Mouse (Mus musculus) hindbrain, embryonic 11.5 days (tissue): ENCODE measurements at regions not wholly inside any gene's neighbourhood (a gene's known extent, or its start where the extent isn't known, plus 50 kb on each side); places are given as distances from the start of the nearest gene placed in this dataset.
A peak's percentile ranks its signal among the peaks of the same experiment; 100 is the strongest.

ENCODE experiments used
- ATAC-seq: fragments of 200-750 bp; cut with Nextera tagmentation; 2 replicates; pipeline ENCODE4 v1.8.0; 2017; ENCODE audit warnings: mild to moderate bottlenecking, moderate TSS enrichment, moderate library complexity; ENCODE audit not compliant: low FRiP score
- DNase-seq: peaks from one replicate; pipeline ENCODE4 v3.0.0-alpha.2; 2015; ENCODE audit warnings: low spot score
- H3K27ac ChIP-seq: fragments of 300-500 bp; sonication (generic); 2 replicates; pipeline ENCODE4 v1.5.1; 2014; ENCODE audit warnings: mild to moderate bottlenecking, low read depth, low read length
- H3K27me3 ChIP-seq: fragments of 300-500 bp; sonication (generic); 2 replicates; pipeline ENCODE4 v1.6.1; 2014; ENCODE audit warnings: mild to moderate bottlenecking, low read length, moderate library complexity, mixed read lengths; ENCODE audit not compliant: control insufficient read depth, insufficient read depth
- H3K36me3 ChIP-seq: fragments of 300-500 bp; sonication (generic); 2 replicates; pipeline ENCODE4 v1.6.1; 2014; ENCODE audit warnings: mild to moderate bottlenecking, low read length, moderate library complexity, mixed read lengths; ENCODE audit not compliant: control insufficient read depth, insufficient read depth
- H3K4me1 ChIP-seq: fragments of 300-500 bp; sonication (generic); replicated peaks from 2 replicates; pipeline ENCODE4 v1.6.1; 2014; ENCODE audit warnings: low read length, mixed read lengths; ENCODE audit not compliant: control insufficient read depth, insufficient read depth
- H3K4me2 ChIP-seq: fragments of 300-500 bp; sonication (generic); replicated peaks from 2 replicates; pipeline ENCODE4 v1.6.1; 2014; ENCODE audit warnings: mild to moderate bottlenecking, low read depth, low read length
- H3K4me3 ChIP-seq: fragments of 300-500 bp; sonication (generic); 2 replicates; pipeline ENCODE4 v1.5.1; 2014; ENCODE audit warnings: low read depth, low read length
- H3K9ac ChIP-seq: fragments of 300-500 bp; sonication (generic); 2 replicates; pipeline ENCODE4 v1.6.1; 2014; ENCODE audit warnings: low read depth, low read length
- H3K9me3 ChIP-seq: fragments of 300-500 bp; sonication (generic); 2 replicates; pipeline ENCODE4 v1.6.1; 2016; ENCODE audit warnings: low read length; ENCODE audit not compliant: control insufficient read depth
- WGBS: fragments of 180-500 bp; shearing (Covaris S2); extraction: QIAGEN DNeasy Blood & Tissue Kit; methylation state at CpG from one replicate; pipeline ENCODE4 v1.1.7; 2014; 5-methylcytosine and 5-hydroxymethylcytosine counted together

GRCm38 (mm10) chr10:117947911-117948310, 102.1 kb upstream of the Rap1b start:
- 93% methylated on average over 7 of the region's 7 CpGs for WGBS

GRCm38 (mm10) chr10:117952116-117953025, 106.5 kb upstream of the Rap1b start:
- Histone ChIP-seq H3K9ac (no peak overlapping the region), H3K4me1 (no peaks in the 10 kb centered on the region), H3K27me3 (no peaks in the 10 kb centered on the region), H3K9me3 (no peaks in the 10 kb centered on the region), H3K27ac (no peak overlapping the region), H3K4me3 (no peak overlapping the region), H3K36me3 (no peaks in the 10 kb centered on the region), H3K4me2 (no peak overlapping the region)
- 79% methylated on average over 26 of the region's 26 CpGs for WGBS
- ATAC-seq, result no peak
- DNase-seq, result no peak

More at GRCm38 (mm10) chr10:117947911-117948310, 102.1 kb upstream of the Rap1b start:
- no peaks in the 10 kb centered on the region for H3K36me3 ChIP-seq
- no peak overlapping the region for H3K4me3 ChIP-seq
- H3K27ac ChIP-seq, result no peak overlapping the region
- H3K4me1 ChIP-seq, result no peaks in the 10 kb centered on the region
- ATAC-seq (no peak), DNase-seq (no peak)
- no peaks in the 10 kb centered on the region for H3K9me3 ChIP-seq
- H3K4me2 ChIP-seq, result no peak overlapping the region
- no peaks in the 10 kb centered on the region for H3K27me3 ChIP-seq
- no peak overlapping the region for H3K9ac ChIP-seq

- no peak overlapping the region for H3K27ac ChIP-seq
- DNase-seq (no peak), ATAC-seq (no peak)
- H3K4me2 ChIP-seq, result no peak overlapping the region
- WGBS, result 27% methylated on average over 12 of the region's 12 CpGs
- no peak overlapping the region for H3K9ac ChIP-seq
- H3K4me3 ChIP-seq, result no peak overlapping the region
- no peaks in the 10 kb centered on the region for H3K36me3 ChIP-seq
- no peaks in the 10 kb centered on the region for H3K27me3 ChIP-seq
- no peaks in the 10 kb centered on the region for H3K4me1 ChIP-seq
- H3K9me3 ChIP-seq, result no peaks in the 10 kb centered on the region
Observed at GRCm38 (mm10) chr10:117953026-117953711, 107.3 kb upstream of the Rap1b start.

DNA sequence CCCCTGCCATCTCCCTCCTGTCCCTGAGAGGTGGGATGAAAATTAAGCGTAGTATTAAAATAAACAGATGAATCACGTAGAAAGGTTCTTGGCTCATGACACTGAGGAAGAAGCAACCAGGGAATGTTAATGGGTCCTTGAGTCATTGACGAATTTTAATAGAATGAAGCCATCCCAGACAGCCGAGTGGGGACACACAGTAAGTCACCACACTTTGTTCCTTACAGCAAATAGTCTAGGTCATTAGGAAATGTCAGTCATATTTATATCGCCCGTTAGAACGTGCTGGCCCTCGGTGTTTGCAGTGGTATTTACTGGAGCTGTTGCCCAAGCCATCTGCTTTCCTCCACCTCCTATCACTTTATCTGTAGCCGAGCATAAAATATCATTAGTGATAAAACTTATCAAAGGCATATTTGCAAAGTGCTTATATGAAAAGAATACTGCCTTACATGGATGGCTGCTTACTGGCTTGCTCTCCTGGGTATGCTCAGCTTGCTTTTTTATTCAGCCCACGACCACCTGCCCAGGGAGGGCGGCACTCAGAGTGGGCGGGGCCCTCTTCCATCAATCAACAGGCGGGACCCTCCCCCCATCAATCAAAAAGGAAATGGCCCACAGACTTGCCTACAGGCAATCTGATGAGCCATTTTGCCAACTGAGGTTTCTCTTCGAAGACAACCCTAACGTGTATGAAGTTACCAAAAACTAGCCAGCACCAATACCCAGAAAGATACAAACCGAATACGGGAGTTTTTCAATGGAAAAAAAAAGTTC, 110.5 kb upstream of the Rap1b start:
- H3K36me3 ChIP-seq, result no peaks in the 10 kb centered on the region
- ATAC-seq (no peak), DNase-seq (peak; percentile 7)
- 80% methylated on average over 17 of the region's 17 CpGs for WGBS
- no peaks in the 10 kb centered on the region for H3K4me1 ChIP-seq
- H3K9ac ChIP-seq, result no peak overlapping the region
- H3K27ac ChIP-seq, result no peak overlapping the region
- H3K4me3 ChIP-seq, result no peak overlapping the region
- no peaks in the 10 kb centered on the region for H3K27me3 ChIP-seq
- H3K9me3 ChIP-seq, result no peaks in the 10 kb centered on the region
- H3K4me2 ChIP-seq, result no peak overlapping the region

GRCm38 (mm10) chr10:117974706-117975105, 128.9 kb upstream of the Rap1b start:
- H3K4me1 ChIP-seq, result no peaks in the 10 kb centered on the region
- H3K9ac ChIP-seq, result no peak overlapping the region
- no peaks in the 10 kb centered on the region for H3K36me3 ChIP-seq
- DNase-seq, result no peak
- H3K9me3 ChIP-seq, result no peaks in the 10 kb centered on the region
- no peak overlapping the region for H3K4me3 ChIP-seq
- ATAC-seq, result no peak
- H3K4me2 ChIP-seq, result no peak overlapping the region
- no peaks in the 10 kb centered on the region for H3K27me3 ChIP-seq
- no peak overlapping the region for H3K27ac ChIP-seq
- WGBS, result 75% methylated on average over 6 of the region's 6 CpGs

DNA sequence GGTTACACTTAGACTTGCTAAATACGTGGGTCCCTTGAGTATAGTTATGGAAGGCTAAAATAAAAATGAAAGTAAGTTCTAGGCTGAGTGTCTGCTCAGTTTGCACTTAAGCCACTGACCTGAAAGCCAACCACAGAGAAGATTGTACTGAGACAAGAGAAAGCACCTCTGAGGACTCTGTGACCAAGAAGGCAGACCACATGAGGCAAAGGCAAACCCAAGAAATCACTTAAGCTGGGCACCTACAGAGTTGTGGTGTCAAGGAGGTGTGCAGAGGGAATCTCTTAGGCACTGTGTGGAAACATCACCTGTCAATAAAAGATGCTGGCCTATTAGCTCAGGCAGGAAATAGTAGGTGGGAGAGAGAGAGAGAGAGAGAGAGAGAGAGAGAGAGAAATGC, 129.6 kb upstream of the Rap1b start:
- H3K27ac ChIP-seq, result no peak overlapping the region
- ATAC-seq (no peak), DNase-seq (no peak)
- no peak overlapping the region for H3K4me3 ChIP-seq
- H3K36me3 ChIP-seq, result no peaks in the 10 kb centered on the region
- H3K27me3 ChIP-seq, result no peaks in the 10 kb centered on the region
- H3K9ac ChIP-seq, result no peak overlapping the region
- WGBS, result 91% methylated on average over 1 of the region's 1 CpGs
- H3K4me2 ChIP-seq, result no peak overlapping the region
- no peaks in the 10 kb centered on the region for H3K9me3 ChIP-seq
- H3K4me1 ChIP-seq, result no peaks in the 10 kb centered on the region

- ATAC-seq (no peak), DNase-seq (no peak)
- Histone ChIP-seq H3K27me3 (no peaks in the 10 kb centered on the region), H3K27ac (no peak overlapping the region), H3K4me1 (no peaks in the 10 kb centered on the region), H3K4me2 (no peak overlapping the region), H3K9ac (no peak overlapping the region), H3K4me3 (no peak overlapping the region), H3K36me3 (no peaks in the 10 kb centered on the region), H3K9me3 (no peaks in the 10 kb centered on the region)
- 86% methylated on average over 4 of the region's 4 CpGs for WGBS
Observed at GRCm38 (mm10) chr10:117979091-117979490, 133.3 kb upstream of the Rap1b start.

- H3K4me1 ChIP-seq, result no peaks in the 10 kb centered on the region; the same call in 1 of the 2 replicates
- H3K4me2 ChIP-seq, result no peak overlapping the region
- WGBS, result 57% methylated on average over 8 of the region's 8 CpGs
- no peaks in the 10 kb centered on the region for H3K9me3 ChIP-seq
- no peak overlapping the region for H3K27ac ChIP-seq
- H3K4me3 ChIP-seq, result no peak overlapping the region
- H3K9ac ChIP-seq, result no peak overlapping the region
- ATAC-seq, result no peak
- no peaks in the 10 kb centered on the region for H3K36me3 ChIP-seq
- H3K27me3 ChIP-seq, result no peaks in the 10 kb centered on the region
- DNase-seq, result no peak
Observed at GRCm38 (mm10) chr10:117982611-117983210, 136.9 kb upstream of the Rap1b start.
